Mouse (Mus musculus): ENCODE measurements at regions not wholly inside any gene's neighbourhood (a gene's known extent, or its start where the extent isn't known, plus 50 kb on each side); places are given as distances from the start of the nearest gene placed in this dataset.

DNA sequence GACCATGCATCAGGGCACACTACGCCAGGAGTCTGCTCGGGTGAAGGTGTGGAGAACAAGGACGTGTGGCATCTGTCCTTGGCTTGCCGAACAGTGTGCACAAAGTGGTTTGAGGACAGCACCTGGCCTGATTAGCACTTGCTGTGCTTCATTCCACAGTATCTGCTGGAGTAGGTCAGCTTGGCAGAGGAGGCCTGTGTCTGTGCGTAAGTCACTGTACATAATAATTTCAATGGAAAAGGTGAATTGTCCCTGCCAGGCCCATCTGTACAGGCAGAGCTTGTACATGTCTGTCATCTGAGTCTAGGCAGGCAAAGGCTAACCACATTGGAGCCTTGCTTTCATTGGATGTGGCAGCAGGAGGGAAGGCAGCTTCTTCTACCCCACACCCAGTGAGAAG lies 979.5 kb upstream of the Car8 start:
- no peak overlapping the region for H3K4me3 ChIP-seq (replicated peaks)
- H3K4me1 ChIP-seq = no peaks in the 10 kb centered on the region
- no peak for ATAC-seq (replicated peaks; ENCODE audit: low FRiP score)
- no peaks in the 10 kb centered on the region for H3K9me3 ChIP-seq (replicated peaks)
- H3K36me3 ChIP-seq = no peaks in the 10 kb centered on the region
- H3K4me2 ChIP-seq = no peak overlapping the region
- no peak overlapping the region for H3K27ac ChIP-seq
- WGBS = 86% methylated on average over 5 of the region's 5 CpGs
- no peak overlapping the region for H3K9ac ChIP-seq
- no peaks in the 10 kb centered on the region for H3K27me3 ChIP-seq

DNA sequence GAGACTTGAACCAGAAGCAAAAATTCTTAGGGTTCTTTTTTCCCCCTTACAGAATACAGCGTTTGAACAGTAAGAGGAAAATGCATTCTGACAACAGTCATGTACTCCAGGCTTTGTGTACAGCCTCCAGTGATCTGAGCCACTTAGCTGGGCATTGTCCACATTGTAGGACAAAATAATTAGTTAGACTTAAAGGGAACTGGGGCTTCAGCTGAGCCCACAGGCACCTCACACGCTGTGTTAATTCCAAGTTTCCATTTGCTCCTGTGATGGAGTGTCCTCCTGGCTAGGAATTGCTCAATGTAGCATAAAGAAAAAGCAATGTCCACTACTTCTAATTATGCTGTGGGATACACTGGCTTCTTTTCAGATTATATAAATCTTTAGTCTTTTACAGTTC lies 969.8 kb upstream of the Car8 start:
- 78% methylated on average over 2 of the region's 2 CpGs for WGBS
- H3K9ac ChIP-seq = no peak overlapping the region
- H3K36me3 ChIP-seq = no peaks in the 10 kb centered on the region
- H3K27me3 ChIP-seq = no peaks in the 10 kb centered on the region
- no peaks in the 10 kb centered on the region for H3K9me3 ChIP-seq (replicated peaks)
- no peak overlapping the region for H3K4me3 ChIP-seq (replicated peaks)
- H3K4me2 ChIP-seq = no peak overlapping the region
- H3K27ac ChIP-seq = no peak overlapping the region
- no peak for ATAC-seq (replicated peaks; ENCODE audit: low FRiP score)
- no peaks in the 10 kb centered on the region for H3K4me1 ChIP-seq

DNA sequence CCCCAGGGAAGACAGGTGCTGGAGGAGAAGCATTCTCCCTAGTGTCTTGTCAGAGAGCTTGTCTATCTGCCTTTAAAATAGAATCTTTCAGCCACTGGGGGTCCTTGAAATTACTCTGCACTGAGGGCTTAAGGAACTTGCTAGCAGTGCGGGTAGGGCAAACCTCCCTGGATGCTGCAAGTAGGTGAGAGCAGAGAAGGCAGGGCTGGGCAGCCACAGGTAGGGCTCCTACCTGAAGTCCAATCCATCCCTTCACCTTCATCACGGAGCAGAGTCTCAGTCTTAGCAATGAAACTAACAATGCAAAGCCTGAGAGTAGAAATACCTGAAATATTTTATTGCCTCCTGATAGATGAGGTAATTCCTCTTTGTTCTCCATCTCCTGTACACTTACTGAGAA lies 961.2 kb upstream of the Car8 start:
- H3K4me1 ChIP-seq = 0 out of 2 replicates have a peak, but pooled peaks cover 3% of the 10 kb centered on the region
- H3K27me3 ChIP-seq = no peaks in the 10 kb centered on the region
- H3K9me3 ChIP-seq (replicated peaks) = no peaks in the 10 kb centered on the region
- ATAC-seq (replicated peaks; ENCODE audit: low FRiP score) = no peak
- WGBS = 68% methylated on average over 2 of the region's 2 CpGs
- H3K27ac ChIP-seq = no peak overlapping the region
- no peak overlapping the region for H3K4me2 ChIP-seq
- H3K36me3 ChIP-seq = no peaks in the 10 kb centered on the region
- no peak overlapping the region for H3K9ac ChIP-seq
- H3K4me3 ChIP-seq (replicated peaks) = no peak overlapping the region

DNA sequence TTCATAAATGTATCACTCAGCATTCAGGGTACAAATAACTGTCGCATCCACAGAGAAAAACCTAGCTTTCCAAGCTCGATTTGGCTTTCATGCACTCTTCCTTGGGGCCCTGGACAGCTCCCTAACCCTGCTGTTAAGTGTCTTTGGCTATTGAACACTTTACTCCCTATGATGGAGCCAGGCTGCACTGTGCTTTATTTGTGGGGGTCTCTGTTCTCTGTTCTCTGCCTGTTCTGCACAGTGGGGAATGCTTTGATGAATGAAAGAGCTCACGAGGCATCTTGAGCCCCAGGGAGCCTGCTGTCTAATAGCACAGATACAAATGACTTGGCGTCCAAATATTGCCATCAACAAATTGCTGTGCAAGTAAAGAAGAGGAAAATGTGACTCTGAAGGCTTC lies 957.6 kb upstream of the Car8 start:
- Histone ChIP-seq H3K27me3 (no peaks in the 10 kb centered on the region), H3K9ac (no peak overlapping the region), H3K4me3 (replicated peaks) (no peak overlapping the region), H3K9me3 (replicated peaks) (no peaks in the 10 kb centered on the region), H3K4me1 (0 out of 2 replicates have a peak, but pooled peaks cover 3% of the 10 kb centered on the region), H3K27ac (no peak overlapping the region), H3K4me2 (no peak overlapping the region), H3K36me3 (no peaks in the 10 kb centered on the region)
- 68% methylated on average over 4 of the region's 4 CpGs for WGBS
- no peak for ATAC-seq (replicated peaks; ENCODE audit: low FRiP score)

DNA sequence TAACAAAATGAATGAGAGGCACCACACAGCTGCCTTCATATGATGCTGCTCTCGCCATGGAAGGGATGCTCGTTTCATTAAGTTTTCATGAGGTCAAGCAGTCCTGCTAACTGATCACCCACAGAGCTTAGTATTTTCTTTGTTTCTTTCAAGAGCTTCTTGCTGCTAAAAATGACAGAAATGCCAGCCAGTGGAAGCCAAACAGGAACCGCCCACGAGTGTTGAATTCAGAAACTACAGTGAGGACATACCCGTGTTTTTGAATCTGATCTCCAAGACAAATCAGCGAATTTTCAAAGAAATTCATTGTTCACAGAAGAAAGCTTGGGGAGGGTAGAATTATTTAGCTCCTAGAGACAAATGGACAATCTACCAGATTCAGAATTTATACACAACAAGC lies 954.3 kb upstream of the Car8 start:
- H3K27ac ChIP-seq = no peak overlapping the region
- no peaks in the 10 kb centered on the region for H3K36me3 ChIP-seq
- no peak for ATAC-seq (replicated peaks; ENCODE audit: low FRiP score)
- H3K27me3 ChIP-seq = no peaks in the 10 kb centered on the region
- H3K9ac ChIP-seq = no peak overlapping the region
- WGBS = 74% methylated on average over 6 of the region's 6 CpGs
- no peak overlapping the region for H3K4me2 ChIP-seq
- H3K4me1 ChIP-seq = no peaks in the 10 kb centered on the region
- H3K4me3 ChIP-seq (replicated peaks) = no peak overlapping the region
- H3K9me3 ChIP-seq (replicated peaks) = no peaks in the 10 kb centered on the region

DNA sequence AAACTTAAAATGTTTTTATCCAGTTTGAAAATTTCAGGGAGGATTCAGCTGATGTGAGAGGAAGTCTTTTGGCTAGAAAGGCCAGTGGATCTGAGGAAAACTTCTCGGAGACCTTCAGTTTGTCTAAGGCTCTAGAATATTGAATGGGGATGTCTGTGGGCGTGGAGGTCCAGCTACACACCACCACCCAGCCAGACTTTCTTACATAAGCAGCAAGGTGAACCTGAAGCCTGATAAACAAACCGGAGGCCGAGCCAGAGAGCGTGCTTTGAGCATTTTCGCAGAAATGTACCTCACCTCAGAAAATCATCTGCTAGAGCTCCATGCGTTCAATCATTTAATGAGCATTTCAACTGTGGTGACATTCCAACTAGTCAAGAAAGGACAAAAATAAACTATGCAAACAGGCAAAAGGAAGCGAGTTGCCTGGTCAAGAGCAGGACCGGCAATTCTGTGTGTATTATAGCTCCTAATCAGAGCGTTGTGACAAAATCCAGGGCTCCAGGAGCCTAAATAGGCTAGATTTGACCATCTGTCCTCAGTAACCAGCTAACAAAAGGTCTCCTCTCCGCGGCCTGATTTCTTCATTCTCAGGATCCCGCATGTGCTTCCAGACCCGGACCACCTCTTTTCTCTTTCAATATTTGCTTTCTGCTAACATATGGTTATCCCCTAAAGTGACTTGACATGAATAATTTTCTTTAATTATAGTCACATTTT lies 946.5 kb upstream of the Car8 start:
- Histone ChIP-seq H3K27ac (no peak overlapping the region), H3K4me1 (peaks cover 14% of the 10 kb centered on the region), H3K4me2 (peak overlapping the region; percentile 49), H3K4me3 (replicated peaks) (0 out of 2 replicates have a peak overlapping the region, but pooled peaks have one; percentile 14), H3K9ac (no peak overlapping the region), H3K9me3 (replicated peaks) (no peaks in the 10 kb centered on the region), H3K36me3 (no peaks in the 10 kb centered on the region), H3K27me3 (no peaks in the 10 kb centered on the region)
- ATAC-seq (replicated peaks; ENCODE audit: low FRiP score) = no peak
- WGBS = 40% methylated on average over 14 of the region's 14 CpGs

DNA sequence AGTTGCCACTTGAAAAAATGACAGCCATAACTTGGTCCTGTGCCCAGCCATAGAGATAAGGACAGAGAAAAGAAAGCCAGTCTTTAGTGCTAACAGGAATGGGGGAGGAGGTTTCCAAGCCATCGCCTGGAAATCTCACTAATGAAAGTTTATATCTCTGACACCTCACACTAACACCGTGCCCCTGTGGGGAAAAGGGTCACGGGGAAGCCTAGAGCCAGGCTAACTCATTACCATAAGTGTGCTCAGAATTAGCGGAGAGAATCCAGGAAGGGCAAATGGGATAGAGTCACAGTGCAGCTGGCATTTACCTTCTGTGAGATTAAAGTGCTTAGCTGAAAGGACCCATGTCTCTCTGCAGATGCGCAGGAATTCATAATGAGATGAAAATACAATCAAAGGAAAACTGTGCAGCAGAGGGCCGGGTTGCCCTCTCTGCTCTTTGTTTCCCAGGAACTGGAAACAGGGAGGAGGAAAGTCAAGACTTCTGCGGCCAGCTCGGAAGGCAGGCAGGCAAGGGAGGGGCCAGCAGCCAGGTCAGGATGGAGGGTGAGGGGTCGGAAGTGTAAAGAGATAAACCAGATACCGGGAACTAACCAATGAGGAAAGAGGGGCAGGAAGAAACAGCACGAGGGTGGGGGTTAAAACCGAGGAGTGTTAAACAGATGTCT lies 945.7 kb upstream of the Car8 start:
- no peaks in the 10 kb centered on the region for H3K9me3 ChIP-seq (replicated peaks)
- no peak overlapping the region for H3K27ac ChIP-seq
- H3K9ac ChIP-seq = no peak overlapping the region
- no peaks in the 10 kb centered on the region for H3K27me3 ChIP-seq
- H3K4me2 ChIP-seq = peak overlapping the region; percentile 49
- H3K4me3 ChIP-seq (replicated peaks) = peak overlapping the region; percentile 14; the same call in 1 of the 2 replicates
- no peaks in the 10 kb centered on the region for H3K36me3 ChIP-seq
- WGBS = under 1% methylated on average over 12 of the region's 12 CpGs
- H3K4me1 ChIP-seq = peaks cover 14% of the 10 kb centered on the region
- ATAC-seq (replicated peaks; ENCODE audit: low FRiP score) = peak; percentile 67

DNA sequence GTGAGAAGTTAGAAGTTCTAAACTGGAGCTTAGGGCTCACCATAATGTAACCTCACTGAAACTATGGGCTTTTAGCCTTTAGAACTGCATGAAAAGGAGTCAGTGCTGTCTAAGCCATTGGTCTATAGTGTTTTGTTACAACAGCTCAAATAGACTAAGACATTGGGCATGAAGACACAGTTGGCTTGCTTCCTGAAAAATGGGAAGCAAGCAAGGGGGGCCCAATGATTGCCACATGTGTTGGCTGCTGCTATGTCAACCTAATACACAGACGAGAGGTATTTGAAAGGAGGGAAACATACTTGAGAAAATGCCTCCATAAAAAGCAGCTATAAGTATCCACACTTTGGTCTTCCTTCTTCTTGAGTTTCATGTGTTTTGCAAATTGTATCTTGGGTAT lies 935.5 kb upstream of the Car8 start:
- no peak for ATAC-seq (replicated peaks; ENCODE audit: low FRiP score)
- WGBS = 68% methylated on average over 1 of the region's 1 CpGs

DNA sequence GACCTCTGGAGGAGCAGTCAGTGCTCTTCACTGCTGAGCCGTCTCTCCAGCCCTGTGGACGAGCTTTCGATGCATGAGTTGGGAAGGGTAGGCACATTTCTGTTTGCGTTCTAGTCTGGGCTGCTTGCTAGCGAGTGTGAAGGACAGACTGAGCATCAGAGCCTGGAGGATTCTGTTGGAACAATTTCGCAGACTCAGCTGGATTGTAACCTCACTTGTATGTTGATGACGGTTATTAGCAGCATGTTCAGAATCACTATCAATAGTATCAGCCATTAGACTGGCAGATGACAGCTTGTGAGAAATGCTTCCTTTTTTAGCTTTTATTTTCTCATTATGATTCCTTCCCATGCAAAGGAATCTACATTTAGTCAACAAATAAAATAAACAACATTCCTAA lies 923.5 kb upstream of the Car8 start:
- no peak overlapping the region for H3K27ac ChIP-seq
- H3K9ac ChIP-seq = no peak overlapping the region
- no peaks in the 10 kb centered on the region for H3K27me3 ChIP-seq
- no peaks in the 10 kb centered on the region for H3K4me1 ChIP-seq
- no peak for ATAC-seq (replicated peaks; ENCODE audit: low FRiP score)
- H3K36me3 ChIP-seq = no peaks in the 10 kb centered on the region
- no peak overlapping the region for H3K4me2 ChIP-seq
- H3K9me3 ChIP-seq (replicated peaks) = no peaks in the 10 kb centered on the region
- WGBS = 80% methylated on average over 7 of the region's 7 CpGs
- no peak overlapping the region for H3K4me3 ChIP-seq (replicated peaks)

More for the DNA sequence above, 935.5 kb upstream of the Car8 start:
- Histone ChIP-seq H3K4me1 (no peaks in the 10 kb centered on the region), H3K27ac (no peak overlapping the region), H3K36me3 (no peaks in the 10 kb centered on the region), H3K27me3 (no peaks in the 10 kb centered on the region), H3K4me2 (no peak overlapping the region), H3K9ac (no peak overlapping the region), H3K4me3 (replicated peaks) (no peak overlapping the region), H3K9me3 (replicated peaks) (no peaks in the 10 kb centered on the region)

DNA sequence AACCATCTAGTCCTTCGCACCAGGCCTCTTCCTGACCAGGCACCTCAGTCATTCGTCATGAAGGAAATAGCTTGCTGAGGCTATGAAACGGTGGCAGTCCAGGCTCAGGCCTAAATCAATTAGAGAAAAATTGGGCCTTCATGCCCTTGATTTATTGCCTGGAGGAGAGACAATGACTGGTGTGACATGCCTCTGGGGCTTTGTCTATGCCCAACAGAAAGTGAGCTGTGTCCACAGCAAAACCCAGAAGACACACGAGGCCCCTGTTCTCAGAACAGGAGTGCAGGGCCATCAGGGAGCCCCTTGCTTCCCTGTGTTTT lies 922.9 kb upstream of the Car8 start:
- Histone ChIP-seq H3K4me2 (no peak overlapping the region), H3K27me3 (no peaks in the 10 kb centered on the region), H3K4me1 (no peaks in the 10 kb centered on the region), H3K9ac (no peak overlapping the region), H3K9me3 (replicated peaks) (no peaks in the 10 kb centered on the region), H3K4me3 (replicated peaks) (no peak overlapping the region), H3K36me3 (no peaks in the 10 kb centered on the region), H3K27ac (no peak overlapping the region)
- WGBS = 35% methylated on average over 4 of the region's 4 CpGs
- no peak for ATAC-seq (replicated peaks; ENCODE audit: low FRiP score)

DNA sequence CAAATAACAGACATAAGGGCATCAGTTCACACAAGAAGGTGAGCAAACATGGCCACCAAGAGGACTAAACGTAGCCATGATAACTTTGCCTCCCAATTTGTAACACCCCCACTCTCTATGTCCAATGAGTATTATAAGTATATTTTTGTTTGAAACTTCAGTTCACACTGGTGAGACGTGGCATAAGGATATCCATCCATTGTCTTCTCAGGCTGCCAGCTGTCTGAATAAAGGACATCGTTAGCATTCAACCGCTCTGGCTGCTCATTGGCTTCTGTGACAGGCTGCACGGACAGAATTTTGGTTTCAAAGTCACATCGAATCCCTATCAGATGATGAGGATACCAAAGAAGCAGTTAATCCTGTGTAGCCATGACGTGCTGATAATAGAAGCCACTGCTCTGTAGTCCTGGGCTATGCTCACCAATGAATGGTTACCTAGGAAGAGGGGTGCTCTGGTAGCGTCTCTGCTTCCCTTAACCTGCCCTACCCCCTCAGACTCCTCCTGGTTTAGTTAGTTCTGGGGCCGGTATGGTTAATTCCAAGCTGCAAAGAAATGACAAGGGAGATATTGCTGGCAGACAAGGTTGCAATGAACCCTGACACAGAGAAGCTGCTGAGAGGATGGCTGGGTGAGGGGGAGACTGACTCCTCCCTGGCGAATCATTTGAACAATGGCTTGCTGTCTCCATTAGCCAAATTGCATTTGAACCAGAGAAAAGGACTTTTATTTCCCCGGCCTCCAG lies 922.4 kb upstream of the Car8 start:
- Histone ChIP-seq H3K4me2 (no peak overlapping the region), H3K9me3 (replicated peaks) (no peaks in the 10 kb centered on the region), H3K9ac (no peak overlapping the region), H3K36me3 (no peaks in the 10 kb centered on the region), H3K27me3 (no peaks in the 10 kb centered on the region), H3K4me3 (replicated peaks) (no peak overlapping the region), H3K27ac (no peak overlapping the region), H3K4me1 (no peaks in the 10 kb centered on the region)
- WGBS = 77% methylated on average over 11 of the region's 11 CpGs
- ATAC-seq (replicated peaks; ENCODE audit: low FRiP score) = no peak

DNA sequence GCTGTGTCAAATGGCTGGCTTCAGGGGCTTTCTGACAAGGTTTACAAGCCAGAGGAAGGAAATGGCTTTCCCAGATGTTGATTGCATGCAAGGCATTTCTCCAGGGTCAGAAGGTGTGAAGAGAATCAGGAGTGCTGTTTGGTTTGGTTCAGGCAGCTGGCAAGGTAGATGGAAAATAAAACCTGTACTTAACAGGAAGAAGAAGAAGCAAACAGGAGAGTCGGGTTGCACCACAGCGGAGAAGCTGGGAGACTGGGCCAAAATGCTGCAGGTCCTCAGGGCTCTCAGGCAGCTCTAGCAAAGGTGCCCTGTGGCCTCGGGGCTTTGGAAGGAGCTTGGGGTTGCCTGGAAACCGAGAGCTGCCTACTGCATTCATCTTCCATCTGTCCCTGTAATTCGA lies 908.9 kb upstream of the Car8 start:
- H3K27ac ChIP-seq = no peak overlapping the region
- no peak overlapping the region for H3K4me3 ChIP-seq (replicated peaks)
- no peaks in the 10 kb centered on the region for H3K36me3 ChIP-seq
- no peak for ATAC-seq (replicated peaks; ENCODE audit: low FRiP score)
- WGBS = 13% methylated on average over 5 of the region's 5 CpGs
- H3K9me3 ChIP-seq (replicated peaks) = no peaks in the 10 kb centered on the region
- no peak overlapping the region for H3K4me2 ChIP-seq
- no peak overlapping the region for H3K9ac ChIP-seq
- peaks cover 8% of the 10 kb centered on the region for H3K4me1 ChIP-seq
- H3K27me3 ChIP-seq = no peaks in the 10 kb centered on the region

Data from kidney, embryonic 15.5 days (tissue).